Mouse (Mus musculus) forelimb bud, embryonic 11.5 days (tissue): ENCODE data around the gene St5.

Experiments used
- DNase-seq: peaks from one replicate; pipeline ENCODE4 v3.0.0-alpha.2; 2012; ENCODE audit warnings: low read depth, low spot score

St5 gene

GRCm38 (mm10) chr7:109610348-109610747, 93.1 kb downstream of the St5 start:
- no peak for DNase-seq

- DNase-seq = no peak
Observed at GRCm38 (mm10) chr7:109609565-109610345, 93.7 kb downstream of the St5 start.

- no peak for DNase-seq
Observed at GRCm38 (mm10) chr7:109608831-109609230, 94.6 kb downstream of the St5 start.

- DNase-seq = no peak
Observed at GRCm38 (mm10) chr7:109606994-109607610, 96.3 kb downstream of the St5 start.

- DNase-seq = no peak
Observed at GRCm38 (mm10) chr7:109602562-109602961, 100.8 kb downstream of the St5 start.

GRCm38 (mm10) chr7:109602022-109602421, 101.4 kb downstream of the St5 start:
- DNase-seq = no peak

- DNase-seq = no peak
Observed at GRCm38 (mm10) chr7:109600702-109601101, 102.7 kb downstream of the St5 start.

GRCm38 (mm10) chr7:109599998-109600397, 103.4 kb downstream of the St5 start:
- no peak for DNase-seq

GRCm38 (mm10) chr7:109594845-109595531, 108.4 kb downstream of the St5 start:
- no peak for DNase-seq

GRCm38 (mm10) chr7:109593992-109594391, 109.4 kb downstream of the St5 start:
- DNase-seq = no peak

- no peak for DNase-seq
Observed at GRCm38 (mm10) chr7:109592184-109592583, 111.2 kb downstream of the St5 start.

GRCm38 (mm10) chr7:109590576-109590975, 112.8 kb downstream of the St5 start:
- no peak for DNase-seq

- no peak for DNase-seq
Observed at GRCm38 (mm10) chr7:109588990-109589389, 114.4 kb downstream of the St5 start.

GRCm38 (mm10) chr7:109588145-109588544, 115.3 kb downstream of the St5 start:
- DNase-seq = no peak

- no peak for DNase-seq
Observed at GRCm38 (mm10) chr7:109584467-109584866, 118.9 kb downstream of the St5 start.

- no peak for DNase-seq
Observed at GRCm38 (mm10) chr7:109580489-109580888, 122.9 kb downstream of the St5 start.

GRCm38 (mm10) chr7:109579585-109580307, 123.7 kb downstream of the St5 start:
- DNase-seq = no peak

GRCm38 (mm10) chr7:109578880-109579584, 124.4 kb downstream of the St5 start:
- no peak for DNase-seq

GRCm38 (mm10) chr7:109576321-109577314, 126.8 kb downstream of the St5 start:
- no peak for DNase-seq

GRCm38 (mm10) chr7:109574166-109574565, 129.2 kb downstream of the St5 start:
- DNase-seq = no peak
